Mouse (Mus musculus): ENCODE measurements around the gene Xylb. TPM values are rescaled to one million over a fixed set of nuclear protein-coding genes. Genes with fewer than 3 reads are reported as not detected.
A peak's percentile ranks its signal among the peaks of the same experiment; 100 is the strongest.

The Xylb gene
- polyA plus RNA-seq, 1 experiment: 0.17 TPM

DNA sequence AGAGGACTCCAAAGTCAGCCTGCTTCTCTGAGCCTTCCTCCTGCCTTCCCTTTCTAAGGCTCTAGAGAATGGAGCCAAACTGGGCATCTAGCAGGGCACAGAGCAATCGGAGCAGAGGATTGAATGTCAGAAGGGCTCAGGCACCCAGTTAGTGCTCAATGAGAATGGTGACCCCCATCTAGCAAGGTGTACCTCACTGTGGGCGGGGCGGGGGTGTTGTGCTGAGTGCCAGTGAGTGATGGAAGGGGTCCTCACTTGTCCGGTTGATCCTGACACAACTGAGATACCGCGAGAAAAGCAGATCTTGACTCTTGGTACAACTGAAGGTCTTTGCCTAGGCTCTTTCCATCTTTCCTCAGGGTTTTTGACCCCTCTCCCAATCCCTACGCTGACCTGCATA, 18.1 kb upstream of the Xylb start:
- Histone ChIP-seq H3K9me3 (ENCODE audit: control insufficient read depth, low read length) (no peaks in the 10 kb centered on the region), H3K4me3 (replicated peaks) (peak overlapping the region; percentile 77), H3K36me3 (ENCODE audit: control insufficient read depth) (peaks cover 32% of the 10 kb centered on the region), H3K4me1 (ENCODE audit: control insufficient read depth) (peaks cover 42% of the 10 kb centered on the region), H3K27me3 (ENCODE audit: control insufficient read depth) (no peaks in the 10 kb centered on the region)
- no peak for TF ChIP-seq GATA1 (IDR thresholded peaks at IDR 0.05; ENCODE audit: low read length)

DNA sequence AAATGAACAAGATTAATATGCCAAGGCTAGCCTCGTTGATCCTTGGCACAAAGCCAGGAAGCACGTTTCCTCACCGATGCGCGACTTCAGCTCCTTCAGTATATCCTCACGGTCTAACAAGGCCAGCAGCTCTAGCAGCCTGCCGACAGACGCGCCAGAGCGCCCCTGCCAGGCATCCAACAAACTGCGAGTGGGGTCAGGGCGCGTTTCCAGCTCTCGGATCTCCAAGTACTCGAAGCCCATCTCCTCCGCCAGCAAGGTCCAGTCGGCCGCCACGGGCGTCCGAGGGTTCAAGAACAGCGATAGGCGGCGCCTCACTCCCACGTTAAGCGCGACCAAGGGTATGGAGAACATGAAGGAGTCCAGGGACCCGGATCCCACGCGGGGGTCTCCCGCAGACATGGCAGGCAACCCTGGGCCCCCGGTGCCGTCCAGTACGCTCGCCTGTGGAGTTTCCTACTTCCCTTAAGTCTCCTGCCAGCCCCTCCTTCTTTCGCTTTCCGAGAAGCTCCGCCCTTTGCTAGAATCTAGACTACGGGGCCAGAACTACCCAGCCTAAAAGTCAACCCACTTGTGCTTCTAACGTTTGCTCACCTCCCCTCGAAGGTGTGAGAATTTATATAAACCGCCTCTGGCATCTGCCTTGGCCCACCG, 17.5 kb upstream of the Xylb start, which contains the start of gene Acaa1a:
Gene Acaa1a (plus strand): TSS at position 119 of the 654 bp plus-strand sequence.
- Histone ChIP-seq H3K27me3 (ENCODE audit: control insufficient read depth) (no peaks in the 10 kb centered on the region), H3K36me3 (ENCODE audit: control insufficient read depth) (peaks cover 37% of the 10 kb centered on the region), H3K4me3 (replicated peaks) (peak within 1 kb of the TSS; percentile 77), H3K4me1 (ENCODE audit: control insufficient read depth) (peaks cover 37% of the 10 kb centered on the region), H3K9me3 (ENCODE audit: control insufficient read depth, low read length) (no peaks in the 10 kb centered on the region)
- TF ChIP-seq GATA1 (IDR thresholded peaks at IDR 0.05; ENCODE audit: low read length) (no peak), TAL1 (IDR thresholded peaks at IDR 0.05; ENCODE audit: low read length) (no peak)

DNA sequence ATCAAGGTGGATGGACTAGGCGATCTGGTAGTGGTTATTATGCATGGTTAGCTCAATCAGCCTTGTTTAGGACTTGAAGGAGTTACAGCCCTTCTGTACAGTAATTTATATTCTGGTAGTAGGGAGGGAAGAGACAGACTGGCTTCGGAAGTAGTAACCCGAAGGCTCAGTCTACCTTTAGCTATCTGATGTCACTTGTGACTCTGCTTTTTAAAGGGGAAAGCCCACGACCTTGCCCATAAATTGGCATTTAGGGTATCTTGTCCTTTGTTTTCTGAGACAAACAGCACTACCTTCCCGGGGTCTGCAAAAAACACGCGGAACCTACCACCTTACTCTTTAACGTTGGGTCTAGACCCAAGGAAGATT, 17.0 kb upstream of the Xylb start:
- peaks cover 40% of the 10 kb centered on the region for H3K36me3 ChIP-seq (ENCODE audit: control insufficient read depth)
- no peaks in the 10 kb centered on the region for H3K9me3 ChIP-seq (ENCODE audit: control insufficient read depth, low read length)
- peak overlapping the region; percentile 77 for H3K4me3 ChIP-seq (replicated peaks)
- H3K4me1 ChIP-seq (ENCODE audit: control insufficient read depth): peaks cover 36% of the 10 kb centered on the region
- TF ChIP-seq GATA1 (IDR thresholded peaks at IDR 0.05; ENCODE audit: low read length) (no peak), TAL1 (IDR thresholded peaks at IDR 0.05; ENCODE audit: low read length) (no peak)
- H3K27me3 ChIP-seq (ENCODE audit: control insufficient read depth): no peaks in the 10 kb centered on the region

DNA sequence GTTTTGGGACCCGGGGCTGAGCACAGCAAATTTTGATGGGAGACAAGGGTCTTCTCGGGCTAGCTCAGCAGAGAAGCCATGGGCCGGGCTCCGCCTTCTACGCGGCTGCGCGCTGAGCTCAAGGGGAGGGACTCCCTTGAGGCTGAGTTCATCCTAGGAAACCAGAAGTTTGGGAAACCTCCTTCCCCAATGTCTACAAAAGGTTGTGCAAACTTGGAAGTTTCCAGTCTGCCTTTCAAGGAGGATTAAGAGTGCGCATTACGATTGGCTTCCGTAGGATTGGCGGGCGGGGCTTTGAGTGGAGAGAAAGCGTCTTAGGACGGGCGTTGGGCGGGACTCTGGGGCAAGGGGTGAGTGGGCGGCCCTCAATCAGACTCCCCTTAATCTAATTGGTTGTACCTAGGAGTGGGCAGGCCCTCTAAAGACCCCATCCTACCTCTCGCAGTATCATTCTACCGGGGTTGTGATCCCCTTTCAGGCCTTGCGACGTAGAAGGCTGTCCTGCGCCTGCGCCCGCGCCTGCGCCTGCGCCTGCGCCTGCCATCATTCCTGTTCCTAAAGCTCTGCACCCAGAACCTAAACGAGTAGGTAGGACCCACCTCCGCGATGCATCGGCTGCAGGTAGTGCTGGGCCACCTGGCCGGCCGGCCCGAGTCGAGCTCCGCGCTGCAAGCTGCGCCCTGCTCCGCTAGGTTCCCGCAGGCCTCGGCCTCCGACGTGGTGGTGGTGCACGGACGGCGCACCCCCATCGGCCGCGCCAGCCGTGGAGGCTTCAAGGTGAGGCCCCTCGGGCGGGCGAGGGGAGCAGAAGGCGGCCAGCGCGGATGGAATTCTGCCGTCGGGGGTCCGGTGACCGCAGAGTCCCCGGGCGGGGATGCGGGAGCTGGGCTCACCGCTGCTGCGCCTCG, 16.0 kb upstream of the Xylb start, which contains the start of gene Myd88:
Gene Myd88 (minus strand): TSS at position 503 of the 908 bp plus-strand sequence.
- Histone ChIP-seq H3K4me3 (replicated peaks) (peak within 1 kb of the TSS; percentile 77), H3K27me3 (ENCODE audit: control insufficient read depth) (no peaks in the 10 kb centered on the region), H3K4me1 (ENCODE audit: control insufficient read depth) (peaks cover 36% of the 10 kb centered on the region), H3K36me3 (ENCODE audit: control insufficient read depth) (peaks cover 45% of the 10 kb centered on the region), H3K9me3 (ENCODE audit: control insufficient read depth, low read length) (no peaks in the 10 kb centered on the region)
- TF ChIP-seq TAL1 (IDR thresholded peaks at IDR 0.05; ENCODE audit: low read length): no peak
- no peak for TF ChIP-seq GATA1 (IDR thresholded peaks at IDR 0.05; ENCODE audit: low read length)

DNA sequence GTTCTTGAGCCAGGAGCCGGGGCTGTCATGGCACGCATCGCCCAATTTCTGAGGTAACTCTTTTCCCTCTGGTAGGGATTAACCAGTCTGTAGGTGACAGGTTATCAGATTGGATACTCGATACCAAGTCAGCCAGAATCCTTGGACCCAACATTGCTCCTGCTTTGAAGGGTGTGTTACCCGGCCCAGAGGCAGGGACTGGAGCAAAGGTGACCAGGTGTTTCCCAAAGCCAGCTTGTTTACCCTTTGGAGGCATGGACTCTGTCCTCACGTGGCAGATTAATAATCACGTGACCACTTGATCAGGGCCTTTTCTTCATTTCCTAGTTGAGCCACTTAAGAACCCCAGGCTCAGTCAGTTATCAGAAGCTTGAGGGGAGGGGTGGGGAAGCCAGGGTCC, 14.5 kb upstream of the Xylb start:
- Histone ChIP-seq H3K4me1 (ENCODE audit: control insufficient read depth) (peaks cover 36% of the 10 kb centered on the region), H3K27me3 (ENCODE audit: control insufficient read depth) (no peaks in the 10 kb centered on the region), H3K36me3 (ENCODE audit: control insufficient read depth) (peaks cover 46% of the 10 kb centered on the region), H3K4me3 (replicated peaks) (no peak overlapping the region), H3K9me3 (ENCODE audit: control insufficient read depth, low read length) (no peaks in the 10 kb centered on the region)
- no peak for TF ChIP-seq TAL1 (IDR thresholded peaks at IDR 0.05; ENCODE audit: low read length)
- no peak for TF ChIP-seq GATA1 (IDR thresholded peaks at IDR 0.05; ENCODE audit: low read length)

DNA sequence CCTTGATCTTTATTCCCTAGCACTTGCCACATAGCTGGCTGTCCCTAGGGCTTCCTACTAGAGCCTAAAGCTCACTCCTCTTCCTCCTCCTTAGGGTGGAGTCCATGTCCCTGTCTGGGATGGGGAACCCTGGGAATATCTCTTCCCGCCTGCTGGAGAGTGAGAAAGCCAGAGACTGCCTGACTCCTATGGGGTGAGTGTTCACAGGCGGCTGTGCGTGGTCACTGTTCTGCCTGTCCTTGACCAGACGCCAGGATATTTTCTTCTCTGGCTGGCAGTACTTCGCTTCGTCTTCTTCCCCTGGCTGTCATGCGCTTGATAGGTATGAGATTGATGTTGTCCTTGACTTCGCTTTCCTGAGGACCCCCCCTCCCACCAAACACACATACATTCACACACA, 10.8 kb upstream of the Xylb start:
- H3K27me3 ChIP-seq (ENCODE audit: control insufficient read depth): no peaks in the 10 kb centered on the region
- H3K4me1 ChIP-seq (ENCODE audit: control insufficient read depth): peaks cover 11% of the 10 kb centered on the region
- H3K36me3 ChIP-seq (ENCODE audit: control insufficient read depth): peaks cover 62% of the 10 kb centered on the region
- TF ChIP-seq GATA1 (IDR thresholded peaks at IDR 0.05; ENCODE audit: low read length) (no peak), TAL1 (IDR thresholded peaks at IDR 0.05; ENCODE audit: low read length) (no peak)
- H3K4me3 ChIP-seq (replicated peaks): no peak overlapping the region
- no peaks in the 10 kb centered on the region for H3K9me3 ChIP-seq (ENCODE audit: control insufficient read depth, low read length)

DNA sequence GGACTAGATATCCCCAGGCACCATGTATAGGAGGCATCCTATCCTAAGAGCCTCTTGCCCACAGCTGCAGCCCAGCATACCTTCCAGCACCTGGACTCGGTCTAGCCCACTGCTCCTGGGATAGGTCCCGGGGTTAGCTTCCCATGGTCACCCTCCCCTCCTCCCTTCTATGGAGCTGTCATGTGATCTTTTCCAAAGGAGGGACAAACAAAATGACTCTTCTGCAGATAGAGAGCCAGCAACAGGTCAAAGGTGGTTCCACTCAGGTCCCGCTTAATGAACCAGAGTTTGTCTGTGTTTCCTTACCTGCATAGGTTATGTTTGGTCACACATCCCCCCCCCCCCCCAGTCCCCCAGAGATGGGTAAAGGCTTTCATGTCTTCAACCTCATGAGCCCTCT, 6.7 kb upstream of the Xylb start:
- Histone ChIP-seq H3K27me3 (ENCODE audit: control insufficient read depth) (no peaks in the 10 kb centered on the region), H3K4me3 (replicated peaks) (no peak overlapping the region), H3K36me3 (ENCODE audit: control insufficient read depth) (peaks cover 43% of the 10 kb centered on the region), H3K4me1 (ENCODE audit: control insufficient read depth) (0 out of 2 replicates have a peak, but pooled peaks cover 2% of the 10 kb centered on the region), H3K9me3 (ENCODE audit: control insufficient read depth, low read length) (no peaks in the 10 kb centered on the region)
- TF ChIP-seq GATA1 (IDR thresholded peaks at IDR 0.05; ENCODE audit: low read length): no peak
- no peak for TF ChIP-seq TAL1 (IDR thresholded peaks at IDR 0.05; ENCODE audit: low read length)

DNA sequence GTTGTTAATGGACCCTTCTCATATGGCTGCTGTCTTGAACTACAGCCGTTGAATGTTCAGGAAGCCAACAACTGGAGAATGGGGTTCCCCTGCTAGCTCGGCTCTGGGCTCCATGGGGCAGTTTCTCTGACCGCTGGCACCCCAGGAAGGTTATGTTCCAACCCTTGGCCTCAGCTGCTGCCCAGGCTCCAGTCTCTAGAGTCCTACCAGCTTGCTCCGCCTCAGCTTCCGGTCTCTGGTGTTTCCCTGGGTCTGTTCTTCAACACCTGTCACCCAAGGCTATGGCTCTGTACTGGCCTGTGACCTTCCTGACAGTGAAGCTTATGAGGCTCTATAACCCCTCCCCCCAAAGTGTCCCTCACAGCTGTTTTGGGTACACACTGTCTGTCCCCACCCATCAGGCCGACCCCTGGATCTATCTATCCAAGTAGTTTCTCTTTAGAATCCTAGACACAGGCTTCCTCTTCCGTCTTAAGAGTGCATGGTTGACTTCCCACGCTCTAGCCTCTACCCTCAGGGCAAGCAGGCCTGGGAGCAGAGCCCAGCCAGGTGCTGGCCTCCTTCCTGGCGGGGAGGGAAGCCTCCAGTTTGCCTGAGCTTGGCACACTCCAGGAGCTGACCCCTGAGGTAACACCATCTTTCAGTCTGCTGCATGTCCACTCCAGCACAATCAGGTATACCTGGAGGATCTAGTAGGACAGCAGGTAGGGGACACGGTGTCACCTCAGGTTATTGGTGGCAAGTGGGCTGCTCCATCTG, 6.1 kb upstream of the Xylb start:
- no peak for TF ChIP-seq TAL1 (IDR thresholded peaks at IDR 0.05; ENCODE audit: low read length)
- no peak for TF ChIP-seq GATA1 (IDR thresholded peaks at IDR 0.05; ENCODE audit: low read length)
- H3K4me1 ChIP-seq (ENCODE audit: control insufficient read depth): 0 out of 2 replicates have a peak, but pooled peaks cover 2% of the 10 kb centered on the region
- H3K27me3 ChIP-seq (ENCODE audit: control insufficient read depth): no peaks in the 10 kb centered on the region
- H3K4me3 ChIP-seq (replicated peaks): no peak overlapping the region
- peaks cover 39% of the 10 kb centered on the region for H3K36me3 ChIP-seq (ENCODE audit: control insufficient read depth)
- H3K9me3 ChIP-seq (ENCODE audit: control insufficient read depth, low read length): no peaks in the 10 kb centered on the region
